Mouse (Mus musculus) bone marrow, adult 2 months (tissue): Measurements from ENCODE around the gene Ank2. TPM values are rescaled to one million over a fixed set of nuclear protein-coding genes. Genes with fewer than 3 reads are reported as not detected.

Experiments
- H3K27ac ChIP-seq: fragments of 200-500 bp; 2 replicates; pipeline ENCODE4 v1.5.1; 2012; ENCODE audit warnings: low read depth, mild to moderate bottlenecking, control low read depth, inconsistent platforms, low read length; ENCODE audit not compliant: control insufficient read depth, poor library complexity, insufficient read depth
- H3K4me1 ChIP-seq: fragments of 200-500 bp; 2 replicates; pipeline ENCODE4 v1.6.1; 2011; ENCODE audit warnings: low read length; ENCODE audit not compliant: control insufficient read depth, insufficient read depth
- H3K4me3 ChIP-seq: fragments of 200-500 bp; replicated peaks from 2 replicates; pipeline ENCODE3; 2011; ENCODE audit warnings: mild to moderate bottlenecking, low read depth, low read length, control low read depth; ENCODE audit not compliant: control insufficient read depth
- CTCF ChIP-seq: fragments of 200-500 bp; IDR thresholded peaks from 2 replicates; pipeline ENCODE4 v1.5.1; 2011; ENCODE audit warnings: low read length, control low read depth; ENCODE audit not compliant: control insufficient read depth, insufficient read depth
- POLR2A ChIP-seq: fragments of 200-500 bp; IDR thresholded peaks from 2 replicates; pipeline ENCODE4 v1.6.1; 2011; ENCODE audit warnings: low read depth, mild to moderate bottlenecking, control low read depth, low read length, borderline replicate concordance; ENCODE audit not compliant: control insufficient read depth
- WGBS: fragments of 180-500 bp; shearing (Covaris S2); methylation state at CpG from one replicate; pipeline ENCODE4 v1.1.7; 2018; 5-methylcytosine and 5-hydroxymethylcytosine counted together
- polyA plus RNA-seq: library from polyadenylated mRNA; stranded (reverse); fragments of >200 nt; gene quantifications from 2 replicates; pipeline ENCODE4 v1.2.4, GENCODE M21; 2011; ENCODE audit warnings: low replicate concordance; ENCODE audit not compliant: missing spikeins, insufficient read depth, insufficient read length

Ank2 gene
- polyA plus RNA-seq, 1 experiment, result 5.5 TPM

DNA sequence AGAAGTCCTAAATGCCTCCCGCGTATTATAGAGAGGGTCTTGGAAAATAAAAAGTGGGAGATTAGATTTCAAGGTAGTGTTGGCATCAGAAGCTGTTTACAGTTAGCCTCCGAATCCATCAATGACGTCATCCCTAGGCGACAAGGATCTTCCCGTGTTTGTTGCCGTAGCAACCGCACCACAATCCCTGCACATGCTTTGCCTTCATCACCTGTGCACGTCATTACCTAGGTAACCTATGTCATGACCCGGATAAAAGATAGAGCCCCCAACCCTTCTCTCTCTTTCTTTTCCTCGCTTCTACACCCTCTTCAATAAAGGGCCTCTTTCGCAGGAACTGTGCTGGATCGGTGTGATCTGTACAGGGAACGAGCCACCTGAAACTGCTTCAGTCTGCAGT, 229.5 kb downstream of the Ank2 start:
- TF ChIP-seq CTCF, result no peak
- no peak for TF ChIP-seq POLR2A
- H3K4me1 ChIP-seq, result no peaks in the 10 kb centered on the region

DNA sequence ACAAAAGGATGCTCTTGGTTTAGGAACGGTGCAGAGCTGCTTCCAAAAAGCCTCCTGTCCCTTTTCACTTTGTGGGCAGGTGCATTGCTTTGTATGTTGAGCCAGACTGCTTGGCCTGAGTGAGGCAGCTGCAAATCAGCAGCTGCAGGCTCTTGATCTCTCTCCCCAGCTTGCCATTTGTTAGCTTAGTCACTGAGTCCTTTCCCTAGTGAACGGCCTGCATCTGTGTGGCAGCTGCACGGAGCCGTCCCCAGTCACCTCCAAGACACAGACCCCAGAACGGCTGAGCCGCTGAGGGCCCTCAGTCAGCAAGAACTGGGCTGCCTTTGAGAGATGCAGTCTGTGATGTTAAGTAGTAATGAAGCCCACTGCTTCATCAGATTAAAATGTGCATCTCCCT, 231.3 kb downstream of the Ank2 start:
- Histone ChIP-seq H3K27ac (no peak overlapping the region), H3K4me1 (no peaks in the 10 kb centered on the region), H3K4me3 (no peak overlapping the region)
- no peak for TF ChIP-seq CTCF
- TF ChIP-seq POLR2A, result no peak
- 81% methylated on average over 6 of the region's 6 CpGs for WGBS

More for the DNA sequence above, 229.5 kb downstream of the Ank2 start:
- Histone ChIP-seq H3K27ac (no peak overlapping the region), H3K4me3 (no peak overlapping the region)
- 87% methylated on average over 14 of the region's 14 CpGs for WGBS

DNA sequence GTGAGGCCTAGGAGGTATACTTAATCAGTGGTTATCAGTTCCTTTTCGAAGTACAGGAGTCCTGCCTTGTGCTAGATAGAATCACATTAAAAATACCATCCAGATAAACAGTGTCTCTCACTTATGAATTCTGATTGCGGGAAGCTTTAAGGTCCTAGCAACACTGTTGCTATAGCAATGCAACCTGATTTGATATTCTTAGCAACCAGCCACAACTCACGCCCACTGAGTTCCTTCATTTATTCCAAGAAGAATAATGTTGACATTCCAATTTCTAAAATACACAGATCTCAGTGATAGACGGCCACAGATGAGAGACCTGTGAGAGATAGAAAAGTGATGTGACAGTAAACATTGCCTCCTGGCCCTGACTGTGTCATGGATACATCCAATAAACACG, 233.4 kb downstream of the Ank2 start:
- TF ChIP-seq POLR2A (no peak), CTCF (no peak)
- 78% methylated on average over 5 of the region's 5 CpGs for WGBS
- Histone ChIP-seq H3K27ac (no peak overlapping the region), H3K4me1 (no peaks in the 10 kb centered on the region), H3K4me3 (no peak overlapping the region)

DNA sequence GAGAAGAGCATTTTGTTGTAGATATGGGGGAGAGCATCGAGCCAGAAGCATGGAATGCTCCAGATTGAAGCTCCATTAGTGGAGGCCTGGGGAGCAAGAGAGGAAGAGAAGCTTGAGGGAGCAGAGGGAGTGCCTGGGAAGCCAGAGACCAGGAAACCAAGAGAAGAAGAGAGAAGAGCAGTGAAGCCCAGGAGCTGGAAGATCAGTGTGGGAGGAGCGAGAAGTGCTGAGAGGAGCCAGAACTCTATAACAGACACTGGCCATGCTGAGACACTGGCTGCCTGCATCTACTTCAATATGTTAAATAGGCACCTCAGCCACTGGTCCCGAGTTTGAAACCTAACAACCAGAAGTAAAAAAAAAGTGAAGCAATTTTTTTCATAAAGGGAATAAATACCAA, 234.0 kb downstream of the Ank2 start:
- Histone ChIP-seq H3K4me1 (no peaks in the 10 kb centered on the region), H3K27ac (no peak overlapping the region), H3K4me3 (no peak overlapping the region)
- 60% methylated on average over 3 of the region's 3 CpGs for WGBS
- TF ChIP-seq CTCF, result no peak
- no peak for TF ChIP-seq POLR2A

DNA sequence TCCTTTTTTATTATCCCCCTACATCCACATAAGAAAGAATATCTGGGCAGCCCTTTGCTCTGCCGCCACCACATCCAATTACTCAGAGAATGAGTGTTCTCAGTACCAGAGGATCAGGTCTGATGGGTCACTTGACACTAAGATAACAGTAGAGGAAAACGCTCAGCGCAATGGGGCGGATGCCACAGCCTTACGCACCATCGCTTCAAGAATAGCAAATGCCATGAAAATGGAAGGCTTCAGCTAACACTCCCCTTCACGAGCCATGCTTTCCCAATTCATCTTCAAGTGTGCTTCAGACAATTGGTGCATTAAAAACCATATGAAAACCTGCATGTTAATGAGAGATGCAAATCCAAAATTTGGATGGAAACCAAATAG, 238.4 kb downstream of the Ank2 start:
- H3K4me1 ChIP-seq, result no peaks in the 10 kb centered on the region
- H3K27ac ChIP-seq, result no peak overlapping the region
- 85% methylated on average over 7 of the region's 7 CpGs for WGBS
- H3K4me3 ChIP-seq, result no peak overlapping the region
- no peak for TF ChIP-seq CTCF
- TF ChIP-seq POLR2A, result no peak

DNA sequence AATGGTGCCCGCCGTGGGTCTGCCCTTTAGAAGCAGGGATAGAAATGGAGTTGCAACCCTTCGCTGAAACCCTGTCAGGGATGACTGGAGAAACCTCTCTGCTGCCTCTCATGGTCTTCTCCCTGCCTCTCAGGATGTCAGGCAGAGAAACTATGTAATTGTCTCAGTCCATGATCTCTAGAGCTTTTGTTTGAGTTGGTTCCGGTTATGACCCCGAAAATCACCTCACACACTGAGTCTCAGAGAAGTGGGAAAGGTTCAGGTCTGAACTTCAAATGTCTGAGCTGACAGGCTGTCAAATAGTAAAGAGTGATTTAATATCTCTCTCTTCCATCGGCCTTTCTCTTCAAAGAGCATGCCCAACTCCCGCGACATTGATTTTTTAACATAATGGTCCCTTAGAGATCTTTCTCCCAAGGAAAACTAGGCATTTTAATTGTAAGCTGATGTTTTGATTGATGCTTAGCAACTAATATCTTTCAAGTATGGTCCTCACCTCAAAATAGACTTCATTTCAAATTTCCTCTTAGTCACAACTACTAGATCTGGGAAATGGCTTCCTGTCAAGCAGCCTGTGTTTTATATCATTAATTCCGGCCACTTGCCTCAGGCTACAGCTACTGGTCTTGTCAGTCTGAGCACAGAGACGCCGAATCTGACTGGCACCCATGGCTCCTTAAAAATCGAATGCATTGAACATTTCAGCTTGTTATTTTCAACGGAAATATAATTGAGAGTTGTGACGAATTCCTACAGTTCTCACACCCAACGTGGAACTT, 239.0 kb downstream of the Ank2 start:
- no peak for TF ChIP-seq CTCF
- 82% methylated on average over 15 of the region's 15 CpGs for WGBS

DNA sequence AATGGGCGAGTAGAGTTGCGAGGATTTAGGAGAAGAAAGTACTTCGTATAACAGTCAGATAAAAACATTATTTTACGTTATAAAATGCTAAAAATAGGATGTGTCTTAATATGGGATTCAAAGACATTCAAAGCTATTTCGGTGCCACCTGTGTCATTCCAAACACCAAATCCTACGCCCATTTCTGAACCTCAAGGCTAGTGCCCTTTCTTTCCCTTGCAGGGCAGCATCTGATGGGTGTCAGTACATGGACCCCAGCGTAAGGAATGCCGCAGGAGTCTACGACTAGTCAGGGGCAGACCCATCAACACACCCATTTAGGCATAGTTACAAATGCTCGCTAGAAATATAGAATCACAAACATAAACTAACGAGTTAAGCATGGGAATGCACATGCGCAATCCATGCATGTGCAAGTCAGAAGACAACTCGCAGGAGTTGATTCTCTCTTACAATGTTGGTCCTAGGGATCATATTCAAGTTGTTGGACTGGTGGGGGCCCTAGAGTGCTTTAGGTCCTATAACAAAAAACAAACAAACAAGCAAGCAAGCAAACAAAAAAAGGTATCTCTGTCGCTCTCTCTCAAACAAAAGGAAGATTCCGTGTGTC, 240.6 kb downstream of the Ank2 start:
- TF ChIP-seq CTCF (no peak), POLR2A (no peak)
- Histone ChIP-seq H3K4me3 (no peak overlapping the region), H3K4me1 (no peaks in the 10 kb centered on the region), H3K27ac (no peak overlapping the region)
- 61% methylated on average over 15 of the region's 15 CpGs for WGBS

More for the DNA sequence above, 239.0 kb downstream of the Ank2 start:
- H3K27ac ChIP-seq, result no peak overlapping the region
- H3K4me1 ChIP-seq, result no peaks in the 10 kb centered on the region
- H3K4me3 ChIP-seq, result no peak overlapping the region

DNA sequence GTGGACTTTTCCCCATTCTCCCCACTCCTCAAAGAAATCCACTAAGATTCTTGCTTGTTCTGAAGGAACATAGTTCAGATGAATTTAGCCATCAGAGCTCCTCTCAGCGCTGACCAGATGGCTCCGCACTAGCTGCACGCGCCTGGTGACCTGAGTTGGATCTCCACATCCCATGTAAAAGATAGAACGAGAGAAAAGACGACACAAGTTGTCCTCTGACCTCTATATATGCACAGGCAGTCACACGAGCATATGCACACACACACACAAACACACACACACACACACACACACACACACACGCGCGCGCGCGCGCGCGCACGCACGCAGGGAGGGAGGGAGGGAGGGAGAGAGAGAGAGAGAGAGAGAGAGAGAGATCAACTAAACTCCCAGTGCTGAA, 241.2 kb downstream of the Ank2 start:
- Histone ChIP-seq H3K4me1 (no peaks in the 10 kb centered on the region), H3K27ac (no peak overlapping the region), H3K4me3 (no peak overlapping the region)
- 9% methylated on average over 18 of the region's 18 CpGs for WGBS
- no peak for TF ChIP-seq CTCF
- no peak for TF ChIP-seq POLR2A

DNA sequence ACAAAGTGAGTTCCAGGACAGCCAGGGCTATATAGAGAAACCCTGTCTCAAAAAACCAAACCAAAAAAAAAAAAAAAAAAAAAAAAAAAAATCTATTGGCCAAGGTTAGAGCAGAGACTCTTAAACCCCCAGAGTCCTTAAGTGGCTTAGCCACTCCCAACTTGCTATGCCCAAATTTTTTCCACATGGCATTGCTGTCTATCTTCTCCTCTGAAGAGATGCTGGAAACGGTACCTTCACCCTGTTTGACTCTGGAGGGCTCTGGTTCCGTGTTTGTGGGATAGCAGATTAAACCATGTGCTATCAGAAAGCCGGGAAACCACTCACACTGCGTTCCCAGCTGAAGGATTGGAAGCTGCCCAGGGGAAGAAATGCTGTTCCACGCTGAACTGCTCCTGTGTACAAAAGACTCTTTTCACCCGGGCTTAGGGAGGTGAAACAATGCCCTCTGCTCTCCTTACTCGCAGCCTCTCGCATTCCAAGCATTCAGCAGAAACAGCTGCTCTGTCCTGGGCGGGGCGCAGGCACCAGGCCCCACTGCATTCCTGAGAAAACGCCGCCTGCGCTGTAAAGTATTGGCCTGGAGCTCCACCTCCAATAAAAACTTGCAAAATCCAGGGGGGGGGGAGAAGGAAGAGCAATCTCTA, 241.7 kb downstream of the Ank2 start:
- 8% methylated on average over 13 of the region's 13 CpGs for WGBS
- Histone ChIP-seq H3K27ac (no peak overlapping the region), H3K4me3 (no peak overlapping the region), H3K4me1 (no peaks in the 10 kb centered on the region)
- no peak for TF ChIP-seq CTCF
- TF ChIP-seq POLR2A, result no peak
